Mouse (Mus musculus) lung, adult 2 months (tissue): ENCODE measurements around the gene Tor1b.

Experiments
- CTCF ChIP-seq: fragments of 200-500 bp; IDR thresholded peaks from 2 replicates; pipeline ENCODE4 v1.5.1; 2011; ENCODE audit warnings: mild to moderate bottlenecking, low read length, control low read depth; ENCODE audit not compliant: insufficient read depth
- POLR2A ChIP-seq: fragments of 200-500 bp; IDR thresholded peaks from 2 replicates; pipeline ENCODE4 v1.6.1; 2011; ENCODE audit warnings: low read depth, mild to moderate bottlenecking, control low read depth, low read length, borderline replicate concordance; ENCODE audit errors: extremely low read depth

DNA sequence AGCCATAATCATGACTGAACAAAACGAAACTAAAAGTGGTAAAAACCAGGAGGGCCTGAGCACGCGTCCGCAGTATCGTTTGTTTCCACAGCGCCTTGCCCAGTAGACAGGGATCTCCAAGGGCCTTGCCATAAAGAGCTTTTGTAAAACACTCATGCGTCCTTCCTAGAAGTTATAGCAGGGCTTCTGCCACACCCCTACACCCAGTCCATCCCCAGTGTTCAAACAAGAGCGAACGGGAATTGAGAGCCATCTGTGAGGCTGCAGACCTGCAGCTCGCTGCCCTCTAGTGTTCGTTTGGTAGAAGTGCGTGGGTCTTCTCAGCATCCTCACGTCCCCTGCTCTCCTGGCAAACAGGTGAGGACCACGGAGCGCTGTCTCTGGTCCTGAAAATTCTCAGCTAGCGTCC, 10.2 kb upstream of the Tor1b start:
- TF ChIP-seq CTCF (peak; percentile 97), POLR2A (peak; percentile 47; the same call in 1 of the 2 replicates)
